Mouse (Mus musculus): Measurements from ENCODE around the gene Primpol.

DNA sequence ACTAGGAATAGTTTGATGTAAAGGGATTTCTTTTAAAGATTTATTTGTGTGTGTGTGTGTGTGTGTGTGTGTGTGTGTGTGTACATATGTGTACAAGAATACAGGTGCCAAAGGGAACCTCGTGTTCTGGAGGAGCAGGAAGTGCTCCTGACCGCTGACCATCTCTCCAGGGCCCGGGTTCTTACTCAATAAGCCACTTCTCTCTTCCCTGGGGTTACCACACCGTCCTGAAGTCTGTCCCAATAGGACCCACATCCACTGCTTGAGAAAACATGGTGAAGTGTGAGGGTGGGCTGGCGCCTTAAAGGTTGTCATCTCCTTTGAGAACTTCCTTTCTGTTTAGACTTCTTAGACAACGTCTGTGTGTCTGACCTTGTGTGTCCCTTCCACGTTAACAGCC lies 83.1 kb downstream of the Primpol start:
- TF ChIP-seq POLR2A (IDR thresholded peaks at IDR 0.05; ENCODE audit: control insufficient read depth in 1 of 2, insufficient read depth in 1 of 2, low read depth in 1 of 2, low read length in 2 of 2, poor library complexity in 1 of 2) (no peak), CTCF (IDR thresholded peaks at IDR 0.05 in 2 of 3, conservative IDR thresholded peaks at IDR 0.05 in 1 of 3; ENCODE audit: control insufficient read depth in 1 of 3, insufficient read depth in 1 of 3, low read depth in 2 of 3, low read length in 3 of 3, poor library complexity in 1 of 3, severe bottlenecking in 1 of 3) (no peak), EP300 (IDR thresholded peaks at IDR 0.05; ENCODE audit: low read depth in 1 of 2, low read length in 2 of 2) (no peak), E2F4 (IDR thresholded peaks at IDR 0.05; ENCODE audit: borderline replicate concordance, low read depth, low read length) (no peak), POLR2AphosphoS5 (IDR thresholded peaks at IDR 0.05; ENCODE audit: borderline replicate concordance, low read depth, low read length) (no peak), CHD1 (IDR thresholded peaks at IDR 0.05; ENCODE audit: low read depth, low read length) (no peak), USF1 (IDR thresholded peaks at IDR 0.05; ENCODE audit: low read depth, low read length) (no peak), NRF1 (IDR thresholded peaks at IDR 0.05; ENCODE audit: insufficient read depth, low read depth, low read length, poor library complexity, severe bottlenecking) (no peak), ZNF384 (IDR thresholded peaks at IDR 0.05; ENCODE audit: low read depth, low read length) (no peak), GABPA (IDR thresholded peaks at IDR 0.05; ENCODE audit: low read depth, low read length) (no peak), USF2 (IDR thresholded peaks at IDR 0.05; ENCODE audit: borderline replicate concordance in 1 of 2, insufficient read depth in 1 of 2, low read depth in 1 of 2, low read length in 2 of 2) (no peak), GATA1 (IDR thresholded peaks at IDR 0.05; ENCODE audit: low read depth, low read length) (no peak), BHLHE40 (IDR thresholded peaks at IDR 0.05; ENCODE audit: borderline replicate concordance, low read depth, low read length) (no peak), MAX (IDR thresholded peaks at IDR 0.05; ENCODE audit: low read length) (no peak)
